Mouse (Mus musculus): ENCODE measurements at regions not wholly inside any gene's neighbourhood (a gene's known extent, or its start where the extent isn't known, plus 50 kb on each side); places are given as distances from the start of the nearest gene placed in this dataset.

DNA sequence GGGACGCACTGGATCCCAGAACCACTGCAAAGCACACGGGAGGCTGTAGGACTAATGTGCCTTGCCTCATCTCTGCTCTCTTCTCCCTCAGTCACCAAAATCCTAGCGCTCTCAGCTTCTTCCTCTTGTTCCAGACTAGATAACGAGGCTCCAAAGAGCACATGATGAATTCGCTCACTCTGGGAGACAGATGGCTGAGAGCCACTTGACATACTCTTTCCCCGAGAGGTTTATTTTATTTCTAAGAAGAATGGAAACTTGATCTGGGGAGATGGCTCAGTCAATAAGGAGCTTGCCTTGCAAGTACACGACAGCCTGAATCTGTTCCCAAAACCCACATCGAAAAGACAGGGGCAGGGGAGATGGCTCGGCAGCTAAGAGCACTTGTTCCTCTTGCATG, 179.2 kb downstream of the Tle3 start:
- ATAC-seq (ENCODE audit: low FRiP score) (no peak), DNase-seq (ENCODE audit: low spot score) (no peak)
- no peak overlapping the region for H3K4me3 ChIP-seq (ENCODE audit: low read depth, low read length)
- no peak overlapping the region for H3K4me2 ChIP-seq (replicated peaks; ENCODE audit: low read depth, low read length)
- H3K27ac ChIP-seq (ENCODE audit: low read depth, low read length), result no peak overlapping the region
- H3K9ac ChIP-seq (ENCODE audit: low read depth, low read length), result no peak overlapping the region
- H3K36me3 ChIP-seq (ENCODE audit: control insufficient read depth, insufficient read depth, low read length), result no peaks in the 10 kb centered on the region
- no peaks in the 10 kb centered on the region for H3K4me1 ChIP-seq (replicated peaks; ENCODE audit: control insufficient read depth, insufficient read depth, low read length)
- no peaks in the 10 kb centered on the region for H3K9me3 ChIP-seq (ENCODE audit: control insufficient read depth, low read length)
- 66% methylated on average over 9 of the region's 9 CpGs for WGBS
- H3K27me3 ChIP-seq (ENCODE audit: control insufficient read depth, insufficient read depth, low read length), result no peaks in the 10 kb centered on the region

DNA sequence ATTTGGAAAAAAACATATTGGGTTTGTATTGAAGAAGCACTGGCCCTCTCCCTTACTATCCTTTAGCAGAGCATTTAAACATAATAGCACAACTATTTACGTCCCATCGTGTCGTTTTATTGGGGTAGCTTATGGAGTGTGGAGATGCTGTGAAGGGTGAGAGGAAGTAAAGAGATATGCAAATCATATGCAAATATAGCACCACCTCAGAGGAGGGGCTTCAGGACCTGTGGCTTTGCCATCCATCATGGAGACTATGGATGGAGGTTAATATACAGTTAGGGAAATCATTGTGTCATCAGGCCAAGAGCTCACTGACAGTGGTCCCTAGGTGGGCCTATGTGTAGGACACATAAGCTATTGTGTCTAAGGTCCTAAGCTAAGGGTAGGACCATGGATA, 178.2 kb downstream of the Tle3 start:
- Histone ChIP-seq H3K4me2 (replicated peaks; ENCODE audit: low read depth, low read length) (no peak overlapping the region), H3K27me3 (ENCODE audit: control insufficient read depth, insufficient read depth, low read length) (no peaks in the 10 kb centered on the region), H3K9ac (ENCODE audit: low read depth, low read length) (no peak overlapping the region), H3K9me3 (ENCODE audit: control insufficient read depth, low read length) (no peaks in the 10 kb centered on the region), H3K4me1 (replicated peaks; ENCODE audit: control insufficient read depth, insufficient read depth, low read length) (no peaks in the 10 kb centered on the region), H3K36me3 (ENCODE audit: control insufficient read depth, insufficient read depth, low read length) (no peaks in the 10 kb centered on the region), H3K27ac (ENCODE audit: low read depth, low read length) (peak overlapping the region; percentile 56; the same call in 1 of the 2 replicates), H3K4me3 (ENCODE audit: low read depth, low read length) (no peak overlapping the region)
- DNase-seq (ENCODE audit: low spot score) (no peak), ATAC-seq (ENCODE audit: low FRiP score) (peak; percentile 45; the same call in 1 of the 2 replicates)
- 81% methylated on average over 3 of the region's 3 CpGs for WGBS

DNA sequence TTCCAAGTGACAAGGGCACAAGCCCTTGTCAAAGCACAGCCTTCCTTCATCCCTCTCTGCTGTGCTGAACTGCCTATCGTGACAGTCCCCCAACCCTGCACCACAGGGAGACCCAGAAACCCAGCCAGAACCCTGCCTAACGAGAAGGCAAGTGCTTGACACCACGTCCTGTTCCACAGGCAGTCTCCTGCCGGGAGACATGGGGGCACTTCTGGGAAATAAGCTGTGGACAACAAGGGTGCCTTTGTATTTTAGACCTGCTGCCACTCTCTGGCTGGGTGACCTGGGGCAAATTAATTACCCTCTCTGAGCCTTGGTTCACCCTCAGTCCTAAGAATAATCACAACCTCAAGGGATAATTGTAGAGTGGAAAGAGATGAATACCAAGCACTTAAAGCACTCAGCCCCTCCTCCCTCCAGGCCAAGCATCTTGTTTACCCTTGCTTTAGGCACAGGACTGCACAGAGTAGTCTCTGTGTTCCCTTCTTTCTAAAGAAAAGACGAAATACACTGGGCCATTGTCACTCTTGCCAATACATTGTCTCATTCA, 177.6 kb downstream of the Tle3 start:
- Histone ChIP-seq H3K27me3 (ENCODE audit: control insufficient read depth, insufficient read depth, low read length) (no peaks in the 10 kb centered on the region), H3K36me3 (ENCODE audit: control insufficient read depth, insufficient read depth, low read length) (no peaks in the 10 kb centered on the region), H3K9me3 (ENCODE audit: control insufficient read depth, low read length) (no peaks in the 10 kb centered on the region), H3K4me2 (replicated peaks; ENCODE audit: low read depth, low read length) (no peak overlapping the region), H3K27ac (ENCODE audit: low read depth, low read length) (peak overlapping the region; percentile 56; the same call in 1 of the 2 replicates), H3K9ac (ENCODE audit: low read depth, low read length) (0 out of 2 replicates have a peak overlapping the region, but pooled peaks have one; percentile 11), H3K4me1 (replicated peaks; ENCODE audit: control insufficient read depth, insufficient read depth, low read length) (no peaks in the 10 kb centered on the region), H3K4me3 (ENCODE audit: low read depth, low read length) (no peak overlapping the region)
- 27% methylated on average over 5 of the region's 5 CpGs for WGBS
- peak; percentile 44 for DNase-seq (ENCODE audit: low spot score)
- peak; percentile 78 for ATAC-seq (ENCODE audit: low FRiP score)

DNA sequence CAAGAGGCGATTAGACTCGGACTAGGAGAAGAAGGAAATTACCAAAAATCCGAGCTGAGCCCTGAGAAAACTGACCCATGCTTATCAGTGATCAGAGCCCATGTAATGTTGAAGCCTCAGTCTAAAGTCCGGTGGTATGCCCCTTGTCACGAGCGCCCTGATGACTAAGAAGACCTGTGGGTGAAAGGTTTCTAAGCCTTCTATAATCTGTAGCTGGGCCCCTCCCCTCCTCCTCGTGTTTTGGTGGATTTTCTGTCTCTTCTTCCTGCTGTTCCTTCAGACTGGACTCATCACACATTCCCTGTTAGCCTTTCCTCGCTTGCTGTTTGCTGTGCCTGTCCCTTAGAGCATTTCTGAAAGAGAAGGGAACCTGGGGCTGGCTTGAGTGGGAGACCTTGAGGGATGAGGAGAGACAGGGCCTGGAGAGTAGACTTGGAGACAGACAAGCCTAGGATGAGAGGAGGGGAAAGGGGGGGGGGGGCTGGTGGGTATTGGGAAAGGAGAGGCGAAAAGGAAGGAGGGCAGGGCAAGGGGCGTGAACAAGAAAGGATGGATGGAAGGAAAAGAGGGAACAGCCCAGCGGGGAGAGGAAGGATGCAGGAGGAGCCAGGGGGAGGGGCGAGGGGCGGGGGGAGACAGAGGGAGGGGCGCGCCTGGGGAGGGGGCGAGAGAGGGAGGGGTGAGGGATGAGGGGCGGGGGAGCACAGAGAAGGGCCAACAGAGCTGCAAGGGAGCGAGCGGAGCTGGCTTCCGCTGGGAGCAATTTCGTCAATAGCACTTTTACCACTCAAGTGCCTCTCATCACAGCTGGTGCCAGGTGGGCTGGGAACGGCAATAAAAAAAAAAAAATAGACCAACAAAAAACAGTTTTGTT, 165.4 kb downstream of the Tle3 start:
- no peak for ATAC-seq (ENCODE audit: low FRiP score)
- Histone ChIP-seq H3K27ac (ENCODE audit: low read depth, low read length) (no peak overlapping the region), H3K4me2 (replicated peaks; ENCODE audit: low read depth, low read length) (no peak overlapping the region), H3K4me1 (replicated peaks; ENCODE audit: control insufficient read depth, insufficient read depth, low read length) (no peaks in the 10 kb centered on the region; the same call in 1 of the 2 replicates), H3K36me3 (ENCODE audit: control insufficient read depth, insufficient read depth, low read length) (no peaks in the 10 kb centered on the region), H3K9ac (ENCODE audit: low read depth, low read length) (no peak overlapping the region), H3K4me3 (ENCODE audit: low read depth, low read length) (no peak overlapping the region), H3K27me3 (ENCODE audit: control insufficient read depth, insufficient read depth, low read length) (no peaks in the 10 kb centered on the region), H3K9me3 (ENCODE audit: control insufficient read depth, low read length) (no peaks in the 10 kb centered on the region)
- DNase-seq (ENCODE audit: low spot score), result peak; percentile 43
- WGBS, result 18% methylated on average over 17 of the region's 22 CpGs

DNA sequence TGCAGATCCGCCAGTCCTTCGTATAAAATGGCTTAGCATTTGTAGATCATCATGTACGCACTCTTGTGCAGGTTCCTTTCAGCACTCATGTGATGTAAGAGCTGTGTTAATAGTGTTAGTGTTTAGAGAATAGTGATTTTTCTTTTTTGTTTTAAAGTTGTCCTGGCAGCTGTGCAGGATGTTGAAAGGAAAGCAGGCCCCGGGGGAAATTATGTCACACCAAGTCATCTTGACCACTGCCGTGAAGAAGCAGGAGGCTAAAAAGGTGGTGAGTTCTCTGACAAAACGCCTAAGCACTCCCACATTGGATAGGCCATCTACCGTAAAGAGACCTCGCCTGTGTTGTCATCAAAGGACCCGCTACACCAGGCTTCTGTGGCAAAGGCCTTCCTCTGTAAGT, 161.1 kb downstream of the Tle3 start:
- WGBS, result 80% methylated on average over 9 of the region's 9 CpGs
- DNase-seq (ENCODE audit: low spot score) (no peak), ATAC-seq (ENCODE audit: low FRiP score) (no peak)
- Histone ChIP-seq H3K9me3 (ENCODE audit: control insufficient read depth, low read length) (no peaks in the 10 kb centered on the region), H3K36me3 (ENCODE audit: control insufficient read depth, insufficient read depth, low read length) (no peaks in the 10 kb centered on the region), H3K9ac (ENCODE audit: low read depth, low read length) (no peak overlapping the region), H3K27me3 (ENCODE audit: control insufficient read depth, insufficient read depth, low read length) (no peaks in the 10 kb centered on the region), H3K27ac (ENCODE audit: low read depth, low read length) (no peak overlapping the region), H3K4me1 (replicated peaks; ENCODE audit: control insufficient read depth, insufficient read depth, low read length) (peaks cover 5% of the 10 kb centered on the region), H3K4me2 (replicated peaks; ENCODE audit: low read depth, low read length) (no peak overlapping the region), H3K4me3 (ENCODE audit: low read depth, low read length) (no peak overlapping the region)

DNA sequence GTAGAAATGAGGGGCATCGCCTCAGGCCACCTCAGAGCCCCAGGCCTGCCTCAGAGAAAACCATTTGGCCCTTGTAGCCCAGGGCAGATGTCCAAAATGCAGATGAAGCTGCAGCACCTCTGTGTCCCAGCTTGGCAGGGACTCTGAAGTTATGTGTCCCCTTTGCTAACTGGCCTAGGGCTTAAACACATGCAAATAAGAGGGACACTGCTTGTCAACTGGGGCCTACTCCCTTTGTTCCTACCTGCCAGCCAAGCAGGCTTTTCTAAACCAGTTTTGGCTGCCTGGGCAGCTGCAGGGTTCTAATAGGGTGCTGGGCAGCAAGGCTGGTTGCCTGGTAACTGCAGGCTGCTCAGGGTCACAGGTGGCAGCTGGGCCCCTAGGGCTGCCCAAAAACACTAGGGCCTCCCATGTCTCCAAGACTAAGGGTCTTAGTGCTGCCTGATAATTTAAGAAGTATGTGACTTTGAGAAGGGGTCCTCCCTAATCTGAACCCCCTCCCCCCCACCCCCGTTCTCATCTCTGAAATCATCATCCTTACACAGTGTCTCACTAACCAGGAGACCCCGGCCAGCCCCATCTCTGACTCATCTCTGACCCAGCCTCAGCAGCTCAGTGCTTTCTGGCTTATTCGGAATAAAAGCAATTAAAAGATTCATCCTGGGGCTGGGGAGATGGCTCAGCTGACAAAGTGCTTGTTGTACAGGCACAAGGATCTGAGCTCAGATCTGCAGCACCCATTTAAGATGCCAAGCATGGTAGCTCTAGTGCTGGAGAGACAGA, 158.3 kb downstream of the Tle3 start:
- H3K27me3 ChIP-seq (ENCODE audit: control insufficient read depth, insufficient read depth, low read length), result no peaks in the 10 kb centered on the region
- peak overlapping the region; percentile 71 for H3K27ac ChIP-seq (ENCODE audit: low read depth, low read length)
- peak overlapping the region; percentile 3; the same call in 1 of the 2 replicates for H3K9ac ChIP-seq (ENCODE audit: low read depth, low read length)
- H3K4me1 ChIP-seq (replicated peaks; ENCODE audit: control insufficient read depth, insufficient read depth, low read length), result peaks cover 5% of the 10 kb centered on the region
- no peaks in the 10 kb centered on the region for H3K36me3 ChIP-seq (ENCODE audit: control insufficient read depth, insufficient read depth, low read length)
- no peaks in the 10 kb centered on the region for H3K9me3 ChIP-seq (ENCODE audit: control insufficient read depth, low read length)
- 25% methylated on average over 4 of the region's 4 CpGs for WGBS
- H3K4me3 ChIP-seq (ENCODE audit: low read depth, low read length), result no peak overlapping the region
- ATAC-seq (ENCODE audit: low FRiP score) (peak; percentile 77), DNase-seq (ENCODE audit: low spot score) (peak; percentile 60)
- no peak overlapping the region for H3K4me2 ChIP-seq (replicated peaks; ENCODE audit: low read depth, low read length)

DNA sequence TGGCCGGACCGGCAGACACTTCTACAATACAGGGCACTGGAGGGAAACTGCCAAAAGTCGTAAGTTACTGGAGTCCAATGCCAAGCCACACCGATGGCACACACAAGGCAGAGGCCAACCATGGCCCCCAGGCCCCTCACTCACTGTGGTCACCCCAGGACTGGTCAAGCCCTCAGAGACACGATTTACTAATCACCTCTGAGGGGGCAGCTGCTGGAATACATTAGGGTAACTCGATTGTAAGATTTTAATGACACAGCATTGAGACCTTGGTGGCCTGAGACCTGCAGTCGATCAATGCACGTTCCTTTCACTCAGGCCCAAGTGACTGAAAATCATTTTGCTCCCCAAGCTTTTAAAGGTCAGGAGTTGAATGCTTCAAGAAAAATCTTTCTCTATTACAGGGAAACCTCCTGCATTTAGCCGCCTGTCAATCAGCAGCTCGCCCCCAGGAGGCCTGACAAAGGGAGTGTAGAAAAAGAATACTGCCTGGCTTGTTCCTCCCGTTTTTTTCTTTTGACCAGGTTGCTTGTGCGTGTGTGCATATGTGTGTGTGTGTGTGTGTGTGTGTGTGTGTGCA, 156.2 kb downstream of the Tle3 start:
- H3K9ac ChIP-seq (ENCODE audit: low read depth, low read length), result no peak overlapping the region
- WGBS, result 27% methylated on average over 12 of the region's 12 CpGs
- H3K27ac ChIP-seq (ENCODE audit: low read depth, low read length), result peak overlapping the region; percentile 33
- DNase-seq (ENCODE audit: low spot score) (peak; percentile 62), ATAC-seq (ENCODE audit: low FRiP score) (peak; percentile 40; the same call in 1 of the 2 replicates)
- H3K9me3 ChIP-seq (ENCODE audit: control insufficient read depth, low read length), result no peaks in the 10 kb centered on the region
- no peak overlapping the region for H3K4me3 ChIP-seq (ENCODE audit: low read depth, low read length)
- no peak overlapping the region for H3K4me2 ChIP-seq (replicated peaks; ENCODE audit: low read depth, low read length)
- peaks cover 5% of the 10 kb centered on the region for H3K4me1 ChIP-seq (replicated peaks; ENCODE audit: control insufficient read depth, insufficient read depth, low read length)
- no peaks in the 10 kb centered on the region for H3K36me3 ChIP-seq (ENCODE audit: control insufficient read depth, insufficient read depth, low read length)
- no peaks in the 10 kb centered on the region for H3K27me3 ChIP-seq (ENCODE audit: control insufficient read depth, insufficient read depth, low read length)

DNA sequence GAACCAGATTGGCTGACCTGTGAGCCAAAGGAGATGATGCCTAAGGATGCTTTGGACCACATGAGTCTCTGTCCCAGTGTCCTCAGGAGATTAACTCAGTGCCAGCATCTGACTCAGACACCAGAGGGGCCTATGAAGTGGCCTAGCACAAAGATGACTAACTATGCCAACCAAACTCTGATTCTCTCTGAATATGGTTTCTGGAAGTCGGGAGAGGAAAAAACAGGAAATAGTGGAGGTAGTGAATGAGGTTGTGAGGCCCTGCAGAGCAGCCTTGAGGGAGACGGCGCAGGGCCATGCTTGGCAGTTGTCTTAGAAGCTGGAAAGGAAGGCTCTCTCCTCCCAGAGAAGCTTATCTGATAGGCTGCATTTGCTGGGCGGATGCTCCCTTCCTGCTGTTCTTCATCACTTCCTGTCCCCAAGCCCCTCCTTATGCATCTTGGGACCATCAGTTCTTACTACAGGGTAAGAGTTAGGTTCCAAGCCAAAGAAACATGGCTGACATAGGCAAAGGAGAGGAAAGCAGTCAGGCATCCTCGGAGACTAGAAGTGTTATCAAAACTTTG, 155.4 kb downstream of the Tle3 start:
- no peaks in the 10 kb centered on the region for H3K27me3 ChIP-seq (ENCODE audit: control insufficient read depth, insufficient read depth, low read length)
- H3K36me3 ChIP-seq (ENCODE audit: control insufficient read depth, insufficient read depth, low read length), result no peaks in the 10 kb centered on the region
- WGBS, result 79% methylated on average over 5 of the region's 5 CpGs
- no peak overlapping the region for H3K27ac ChIP-seq (ENCODE audit: low read depth, low read length)
- no peak for ATAC-seq (ENCODE audit: low FRiP score)
- H3K4me3 ChIP-seq (ENCODE audit: low read depth, low read length), result no peak overlapping the region
- H3K9ac ChIP-seq (ENCODE audit: low read depth, low read length), result no peak overlapping the region
- H3K9me3 ChIP-seq (ENCODE audit: control insufficient read depth, low read length), result no peaks in the 10 kb centered on the region
- H3K4me2 ChIP-seq (replicated peaks; ENCODE audit: low read depth, low read length), result no peak overlapping the region
- DNase-seq (ENCODE audit: low spot score), result no peak
- H3K4me1 ChIP-seq (replicated peaks; ENCODE audit: control insufficient read depth, insufficient read depth, low read length), result peaks cover 5% of the 10 kb centered on the region

All from hindbrain, embryonic 11.5 days (tissue).